Mouse (Mus musculus) stomach, embryonic 14.5 days (tissue): ENCODE data around the gene Arl15. TPM values are rescaled to one million over a fixed set of nuclear protein-coding genes. Genes with fewer than 3 reads are reported as not detected.

ENCODE experiments used
- ATAC-seq: fragments of 200-750 bp; cut with Nextera tagmentation; 2 replicates; pipeline ENCODE4 v1.8.0; 2017; ENCODE audit warnings: low read depth, moderate TSS enrichment; ENCODE audit not compliant: insufficient number of reproducible peaks, insufficient read depth, low FRiP score
- H3K27ac ChIP-seq: fragments of 300-500 bp; sonication (generic); 2 replicates; pipeline ENCODE4 v1.5.1; 2014; ENCODE audit warnings: mild to moderate bottlenecking, low read length, moderate library complexity, mixed read lengths
- H3K27me3 ChIP-seq: fragments of 300-500 bp; sonication (generic); 2 replicates; pipeline ENCODE4 v1.6.1; 2014; ENCODE audit warnings: low read length, control low read depth, mixed read lengths; ENCODE audit not compliant: control insufficient read depth, insufficient read depth
- H3K36me3 ChIP-seq: fragments of 300-500 bp; sonication (generic); 2 replicates; pipeline ENCODE4 v1.6.1; 2014; ENCODE audit warnings: mild to moderate bottlenecking, control low read depth, low read length, moderate library complexity, mixed read lengths; ENCODE audit not compliant: control insufficient read depth, insufficient read depth
- H3K4me1 ChIP-seq: fragments of 300-500 bp; sonication (generic); 2 replicates; pipeline ENCODE4 v1.6.1; 2014; ENCODE audit warnings: low read length, control low read depth, mixed read lengths; ENCODE audit not compliant: control insufficient read depth, insufficient read depth
- H3K4me2 ChIP-seq: fragments of 300-500 bp; sonication (generic); replicated peaks from 2 replicates; pipeline ENCODE4 v1.6.1; 2014; ENCODE audit warnings: low read depth, low read length, control low read depth
- H3K4me3 ChIP-seq: fragments of 300-500 bp; sonication (generic); 2 replicates; pipeline ENCODE4 v1.5.1; 2014; ENCODE audit warnings: low read depth, low read length, control low read depth
- H3K9ac ChIP-seq: fragments of 300-500 bp; sonication (generic); replicated peaks from 2 replicates; pipeline ENCODE4 v1.6.1; 2014; ENCODE audit warnings: low read depth, mild to moderate bottlenecking, control low read depth, low read length, moderate library complexity, mixed read lengths
- H3K9me3 ChIP-seq: fragments of 300-500 bp; sonication (generic); 2 replicates; pipeline ENCODE4 v1.6.1; 2016; ENCODE audit warnings: low read depth, low read length, control low read depth; ENCODE audit not compliant: control insufficient read depth
- WGBS: fragments of 180-500 bp; shearing (Covaris S2); extraction: QIAGEN DNeasy Blood & Tissue Kit; methylation state at CpG from one replicate; pipeline ENCODE4 v1.1.7; 2014; 5-methylcytosine and 5-hydroxymethylcytosine counted together
- polyA plus RNA-seq: library from polyadenylated mRNA; unstranded; fragments of >200 nt; fragmentation: Nextera tagmentation; extraction: Ambion mirVana; gene quantifications from 2 replicates; pipeline ENCODE4 v1.2.1, GENCODE M21; 2014

Arl15 gene
- polyA plus RNA-seq, 1 experiment from 2014 or later, result 12.0 TPM

DNA sequence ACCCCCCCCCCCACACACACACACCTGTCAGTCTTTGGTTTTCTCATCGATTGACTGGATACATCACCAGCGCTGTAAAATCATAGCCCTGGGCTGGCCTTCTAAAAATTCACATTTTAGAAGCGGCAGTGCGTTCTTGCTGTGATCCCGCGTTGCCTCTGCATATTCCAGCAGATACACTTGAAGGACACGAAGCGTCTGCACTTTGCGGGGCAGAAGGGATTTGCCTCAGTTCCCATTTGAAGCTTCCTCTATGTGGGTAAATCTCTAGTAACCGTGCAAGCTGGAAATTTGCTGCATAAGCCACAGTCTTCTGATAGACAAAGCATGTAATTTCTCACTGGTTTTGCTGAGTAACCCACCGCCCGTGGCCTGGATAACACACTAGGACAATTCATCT, 84.3 kb downstream of the Arl15 start:
- ATAC-seq, result no peak
- Histone ChIP-seq H3K9ac (no peak overlapping the region), H3K4me1 (0 out of 2 replicates have a peak, but pooled peaks cover 4% of the 10 kb centered on the region), H3K4me3 (no peak overlapping the region), H3K27ac (no peak overlapping the region), H3K27me3 (no peaks in the 10 kb centered on the region), H3K36me3 (no peaks in the 10 kb centered on the region), H3K4me2 (no peak overlapping the region), H3K9me3 (no peaks in the 10 kb centered on the region)
- WGBS, result 78% methylated on average over 12 of the region's 12 CpGs

DNA sequence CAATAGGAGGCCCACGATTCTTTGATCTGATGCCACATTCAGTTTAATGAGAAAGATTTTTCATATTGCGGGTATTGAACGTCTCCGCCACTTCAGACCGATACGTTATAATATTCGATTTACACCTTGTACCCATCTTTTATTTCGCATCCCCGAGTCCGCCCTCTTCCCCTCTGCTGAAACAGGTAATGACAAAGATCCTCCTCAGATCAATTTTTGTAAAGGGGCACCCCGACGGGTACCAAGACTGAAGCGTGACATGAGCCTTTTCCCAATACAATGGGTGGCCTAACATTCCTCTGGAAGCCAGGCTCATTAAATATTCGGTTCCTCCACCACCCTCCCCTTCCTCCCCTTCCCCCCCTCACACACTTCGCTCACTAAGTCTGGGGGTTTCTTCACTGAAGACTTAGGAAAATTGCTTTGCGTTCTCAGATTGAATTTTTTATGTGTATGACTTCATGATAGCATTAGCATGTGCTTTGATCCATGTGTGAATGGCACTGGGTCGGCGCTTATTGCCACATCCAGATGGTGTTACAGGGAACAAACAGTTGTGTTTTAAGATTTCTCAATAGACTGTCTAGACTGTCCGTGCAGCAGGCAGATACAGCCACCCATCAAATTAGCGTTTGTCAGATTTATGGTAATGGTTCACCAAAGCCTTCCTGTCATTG, 85.5 kb downstream of the Arl15 start:
- H3K27me3 ChIP-seq, result no peaks in the 10 kb centered on the region
- no peak overlapping the region for H3K4me3 ChIP-seq
- ATAC-seq, result no peak
- no peaks in the 10 kb centered on the region for H3K9me3 ChIP-seq
- no peak overlapping the region for H3K9ac ChIP-seq
- no peak overlapping the region for H3K4me2 ChIP-seq
- H3K36me3 ChIP-seq, result no peaks in the 10 kb centered on the region
- 0 out of 2 replicates have a peak, but pooled peaks cover 4% of the 10 kb centered on the region for H3K4me1 ChIP-seq
- no peak overlapping the region for H3K27ac ChIP-seq
- 54% methylated on average over 20 of the region's 20 CpGs for WGBS

DNA sequence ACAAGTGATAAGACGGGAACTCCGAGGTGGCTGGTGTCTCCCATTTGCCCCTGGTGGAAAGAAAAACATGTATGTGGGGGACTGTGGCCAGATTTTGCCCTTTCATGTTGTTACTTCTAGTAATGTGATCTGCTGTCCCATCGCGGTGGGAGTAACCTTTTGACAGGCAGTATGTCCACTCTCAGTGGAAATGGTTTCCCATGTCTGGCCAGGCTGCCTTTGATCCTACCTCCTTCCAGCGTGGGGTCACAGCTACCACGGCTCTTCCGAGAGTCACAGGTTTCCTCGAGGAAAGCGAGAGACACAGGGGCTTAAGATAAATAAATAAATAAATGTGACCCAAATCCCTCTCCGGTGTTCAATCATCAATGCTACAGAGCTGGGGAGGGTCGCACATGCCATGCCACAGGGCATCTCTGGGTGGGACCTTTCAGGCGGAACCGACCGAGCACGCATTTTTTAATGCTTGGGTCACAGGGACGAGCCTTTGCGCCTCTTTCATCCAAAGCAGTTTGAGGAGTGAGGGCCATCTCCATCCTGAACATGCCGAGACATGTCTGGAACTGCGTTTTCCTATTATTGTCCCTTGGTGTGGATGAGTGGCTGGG, 86.4 kb downstream of the Arl15 start:
- Histone ChIP-seq H3K4me3 (no peak overlapping the region), H3K9ac (no peak overlapping the region), H3K9me3 (no peaks in the 10 kb centered on the region), H3K27me3 (no peaks in the 10 kb centered on the region), H3K27ac (no peak overlapping the region), H3K4me1 (0 out of 2 replicates have a peak, but pooled peaks cover 4% of the 10 kb centered on the region), H3K4me2 (no peak overlapping the region), H3K36me3 (no peaks in the 10 kb centered on the region)
- WGBS, result 40% methylated on average over 19 of the region's 19 CpGs
- ATAC-seq, result no peak

DNA sequence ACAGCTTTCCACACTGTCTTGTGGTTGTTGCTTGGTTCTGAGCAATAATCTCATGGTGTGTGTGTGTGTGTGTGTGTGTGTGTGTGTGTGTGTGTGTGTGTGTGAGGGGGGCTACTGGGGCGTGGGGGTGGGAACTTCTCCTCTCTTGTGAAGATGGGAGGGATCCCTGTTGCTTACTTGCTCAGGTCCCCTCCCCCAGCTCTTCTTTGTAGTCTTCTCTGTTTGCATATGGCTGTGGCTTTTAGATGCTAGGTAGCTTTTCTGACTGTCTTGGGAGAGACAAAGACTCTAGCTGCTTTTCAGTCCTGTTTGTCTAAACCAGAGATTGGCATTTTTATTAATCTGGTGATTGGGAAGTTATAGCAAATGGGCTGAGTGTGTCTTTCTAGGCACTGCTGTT, 88.7 kb downstream of the Arl15 start:
- H3K27ac ChIP-seq, result no peak overlapping the region
- H3K4me1 ChIP-seq, result 0 out of 2 replicates have a peak, but pooled peaks cover 6% of the 10 kb centered on the region
- H3K36me3 ChIP-seq, result no peaks in the 10 kb centered on the region
- no peak overlapping the region for H3K4me3 ChIP-seq
- WGBS, result 0% methylated on average over 1 of the region's 1 CpGs
- H3K4me2 ChIP-seq, result no peak overlapping the region
- ATAC-seq, result no peak
- no peaks in the 10 kb centered on the region for H3K9me3 ChIP-seq
- H3K9ac ChIP-seq, result no peak overlapping the region
- no peaks in the 10 kb centered on the region for H3K27me3 ChIP-seq

DNA sequence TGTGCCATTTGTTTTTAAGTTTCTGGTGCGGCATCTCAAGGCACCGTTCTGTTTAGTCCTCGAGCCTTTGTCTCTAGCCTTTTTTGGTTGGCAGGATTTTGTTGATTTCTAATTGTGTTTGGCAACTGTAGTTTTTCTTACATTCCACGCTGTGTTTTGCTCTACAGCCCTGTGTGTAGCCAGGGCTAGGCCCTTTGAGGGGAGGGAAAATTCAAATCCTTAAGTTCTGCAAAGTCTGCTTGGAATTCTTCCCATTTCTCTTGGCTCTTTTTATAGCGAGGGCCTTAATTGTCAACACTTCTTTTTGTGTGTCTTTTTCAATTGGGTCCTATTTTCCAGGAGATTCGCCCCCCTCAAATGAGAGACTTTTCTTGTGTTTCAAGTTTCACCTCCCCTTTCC, 92.8 kb downstream of the Arl15 start:
- Histone ChIP-seq H3K9me3 (no peaks in the 10 kb centered on the region), H3K27ac (no peak overlapping the region), H3K4me2 (no peak overlapping the region), H3K4me1 (0 out of 2 replicates have a peak, but pooled peaks cover 10% of the 10 kb centered on the region), H3K27me3 (no peaks in the 10 kb centered on the region), H3K9ac (no peak overlapping the region), H3K36me3 (no peaks in the 10 kb centered on the region), H3K4me3 (no peak overlapping the region)
- 71% methylated on average over 6 of the region's 6 CpGs for WGBS
- no peak for ATAC-seq

DNA sequence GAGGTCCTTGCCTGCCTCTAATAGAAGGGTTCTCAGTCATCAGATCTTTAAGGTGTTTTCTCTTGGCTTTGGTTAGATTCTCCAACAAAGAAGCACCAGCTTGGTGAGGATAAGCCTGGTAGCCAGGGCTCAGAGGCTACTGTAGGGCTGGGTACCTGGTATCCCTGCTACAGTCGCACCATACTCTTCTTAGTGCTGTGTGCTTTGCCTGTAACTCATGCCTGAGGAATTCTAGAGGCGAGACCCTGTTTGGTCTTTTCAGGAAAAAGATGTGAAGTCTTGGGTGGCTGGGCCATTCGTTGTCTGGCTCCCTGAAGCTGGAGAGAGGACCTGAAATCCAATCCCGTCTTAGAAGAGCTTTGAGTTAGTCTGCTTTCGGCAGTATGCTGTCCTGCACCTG, 93.8 kb downstream of the Arl15 start:
- Histone ChIP-seq H3K4me3 (no peak overlapping the region), H3K9ac (no peak overlapping the region), H3K9me3 (no peaks in the 10 kb centered on the region), H3K27me3 (no peaks in the 10 kb centered on the region), H3K4me1 (0 out of 2 replicates have a peak, but pooled peaks cover 10% of the 10 kb centered on the region), H3K4me2 (no peak overlapping the region), H3K27ac (no peak overlapping the region), H3K36me3 (no peaks in the 10 kb centered on the region)
- no peak for ATAC-seq
- 48% methylated on average over 5 of the region's 5 CpGs for WGBS

DNA sequence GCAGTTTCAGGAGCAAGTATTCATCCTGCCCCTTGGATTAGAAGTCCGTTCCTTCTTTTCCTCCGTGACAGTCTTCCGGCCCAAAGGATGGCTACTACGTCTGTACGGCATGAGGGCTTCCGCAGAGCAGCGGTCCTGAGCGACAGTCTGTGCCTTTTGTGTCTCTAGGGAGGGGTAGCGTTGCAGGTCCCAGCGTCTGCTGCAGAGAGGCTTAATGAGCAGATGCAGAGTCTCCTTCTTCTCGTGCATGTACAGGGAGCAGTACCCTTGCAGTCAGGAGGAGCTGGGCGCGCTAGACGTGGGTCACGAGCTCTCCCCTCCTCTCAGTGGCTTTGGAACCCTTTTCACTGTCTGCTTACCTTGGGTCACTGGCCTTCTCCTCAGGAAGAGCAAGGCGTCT, 94.4 kb downstream of the Arl15 start:
- WGBS, result 60% methylated on average over 16 of the region's 16 CpGs
- no peak overlapping the region for H3K4me2 ChIP-seq
- no peaks in the 10 kb centered on the region for H3K9me3 ChIP-seq
- ATAC-seq, result no peak
- 0 out of 2 replicates have a peak, but pooled peaks cover 10% of the 10 kb centered on the region for H3K4me1 ChIP-seq
- H3K4me3 ChIP-seq, result no peak overlapping the region
- no peak overlapping the region for H3K27ac ChIP-seq
- H3K36me3 ChIP-seq, result no peaks in the 10 kb centered on the region
- H3K27me3 ChIP-seq, result no peaks in the 10 kb centered on the region
- H3K9ac ChIP-seq, result no peak overlapping the region

DNA sequence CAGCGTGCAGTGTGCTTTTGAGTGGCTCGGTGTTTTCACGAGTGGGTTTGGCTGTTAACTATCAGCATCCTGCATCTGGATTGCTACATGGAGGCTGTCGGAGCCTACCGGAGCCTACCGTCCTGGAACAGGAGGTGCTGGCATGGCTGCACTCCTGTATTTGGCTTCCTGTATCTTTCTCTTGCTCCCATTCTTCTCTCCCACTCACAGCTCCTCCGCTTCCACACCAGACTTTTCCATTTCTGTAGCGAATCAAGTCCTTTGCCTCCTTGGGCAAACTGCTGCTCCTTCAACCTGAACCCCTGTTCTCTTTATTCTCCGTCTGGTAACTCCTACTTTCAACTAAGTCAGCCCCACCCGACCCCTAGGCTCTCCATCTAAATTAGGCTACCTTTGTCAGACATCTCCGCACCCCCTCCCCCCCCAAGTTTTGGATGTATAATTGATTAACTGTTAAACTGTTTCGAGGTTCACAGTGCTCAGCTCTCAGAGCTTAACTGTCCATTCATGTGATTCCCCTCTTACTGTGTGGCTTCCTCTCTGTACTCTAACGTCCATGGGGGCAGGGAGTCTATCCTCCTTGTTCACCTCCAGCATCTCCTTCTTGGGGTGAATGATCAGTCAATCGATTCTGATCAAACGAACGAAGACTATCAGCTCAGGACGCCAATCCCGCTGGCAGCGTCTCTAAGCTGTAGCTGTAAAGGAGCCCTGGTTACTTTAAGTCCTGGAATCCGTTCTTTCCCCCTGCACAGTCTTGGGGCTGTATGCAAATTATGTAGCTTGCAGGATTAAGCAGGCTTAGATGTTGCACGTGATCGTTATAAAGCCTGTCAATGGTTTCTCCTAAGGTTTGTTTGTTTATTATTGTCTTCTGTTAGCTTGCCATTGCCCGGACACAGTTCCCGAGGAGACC, 95.1 kb downstream of the Arl15 start:
- 74% methylated on average over 24 of the region's 24 CpGs for WGBS
- Histone ChIP-seq H3K4me2 (no peak overlapping the region), H3K9ac (no peak overlapping the region), H3K4me3 (no peak overlapping the region), H3K36me3 (no peaks in the 10 kb centered on the region), H3K4me1 (0 out of 2 replicates have a peak, but pooled peaks cover 10% of the 10 kb centered on the region), H3K27me3 (no peaks in the 10 kb centered on the region), H3K27ac (no peak overlapping the region), H3K9me3 (no peaks in the 10 kb centered on the region)
- no peak for ATAC-seq
